Mouse (Mus musculus) lung, postnatal 10 days (tissue): Measurements from ENCODE around the gene Hist1h2af.
A peak's percentile ranks its signal among the peaks of the same experiment; 100 is the strongest.

ENCODE experiments used
- DNase-seq: peaks from one replicate; pipeline ENCODE4 v3.0.0; 2021

The Hist1h2af gene

DNA sequence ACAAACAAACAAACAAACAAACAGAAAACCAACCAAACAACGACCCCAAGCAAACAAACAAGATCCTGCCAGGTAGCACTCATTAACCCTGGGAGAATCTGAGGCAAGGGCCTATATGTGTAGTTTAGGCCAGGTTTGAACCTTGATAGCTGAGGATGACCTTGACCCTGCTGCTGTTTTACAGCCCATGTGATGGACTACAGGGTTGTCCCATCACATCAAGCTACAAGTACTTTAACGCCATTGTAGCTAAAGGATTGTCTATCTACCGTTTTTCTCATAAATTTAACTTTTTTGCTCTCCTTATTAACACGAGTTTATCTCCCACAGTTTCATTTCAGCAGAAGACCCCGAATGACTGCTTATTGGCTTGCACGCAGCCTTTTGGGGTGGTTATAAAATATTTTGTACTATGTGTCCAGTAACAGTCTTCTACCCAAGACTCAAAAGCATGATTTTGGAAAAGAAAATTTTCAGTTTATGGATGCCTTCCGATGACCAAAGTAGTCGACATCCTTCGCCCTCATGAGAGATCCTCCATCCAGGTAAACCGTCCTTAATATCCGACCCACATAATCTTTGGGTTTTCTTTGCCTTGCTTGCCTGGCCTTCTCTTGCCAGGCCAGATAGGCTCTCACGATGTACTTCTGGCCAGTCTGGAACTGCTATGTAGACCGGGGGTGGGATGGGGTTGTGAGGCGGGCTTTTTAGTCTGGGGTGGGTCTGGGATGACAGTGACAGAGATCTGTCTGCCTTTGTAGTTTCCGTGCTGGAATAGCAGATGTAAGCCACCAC is 17.7 kb upstream of the Hist1h2af start:
- DNase-seq: no peak

DNA sequence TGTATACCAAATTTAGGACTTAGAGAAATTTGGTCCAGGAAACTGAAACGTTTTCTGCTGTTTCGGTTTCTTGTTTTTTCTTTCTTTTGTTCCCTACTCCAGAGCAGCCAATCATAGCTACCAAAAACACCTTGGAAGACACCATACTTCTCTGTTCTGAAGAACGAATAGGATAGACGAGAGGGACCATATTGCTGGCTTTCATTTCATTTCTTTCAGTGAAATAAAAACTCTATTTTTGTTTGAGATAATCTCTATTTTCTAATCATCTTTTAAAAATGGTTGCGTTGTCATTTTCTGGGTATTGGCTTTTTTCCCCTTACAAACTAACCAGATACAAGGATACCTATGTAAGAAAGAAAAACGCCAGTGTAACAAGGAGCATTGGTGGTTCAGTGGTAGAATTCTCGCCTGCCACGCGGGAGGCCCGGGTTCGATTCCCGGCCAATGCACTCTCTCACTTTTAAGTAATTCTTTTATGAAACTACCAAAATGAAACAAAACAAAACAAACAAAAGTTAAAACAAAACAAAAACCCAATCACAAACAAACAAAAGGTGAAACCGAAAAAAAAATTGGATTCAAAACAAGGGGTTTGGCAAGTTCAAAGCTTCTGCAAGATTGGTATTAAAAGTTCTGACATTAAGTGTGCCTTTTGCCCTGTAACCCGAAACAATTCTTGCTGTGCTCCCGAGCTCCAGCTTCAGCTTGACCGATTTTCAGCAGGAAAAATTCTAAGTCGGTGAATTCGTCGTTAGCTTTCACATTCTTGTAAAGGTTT is 16.7 kb upstream of the Hist1h2af start:
- DNase-seq: peak; percentile 78

DNA sequence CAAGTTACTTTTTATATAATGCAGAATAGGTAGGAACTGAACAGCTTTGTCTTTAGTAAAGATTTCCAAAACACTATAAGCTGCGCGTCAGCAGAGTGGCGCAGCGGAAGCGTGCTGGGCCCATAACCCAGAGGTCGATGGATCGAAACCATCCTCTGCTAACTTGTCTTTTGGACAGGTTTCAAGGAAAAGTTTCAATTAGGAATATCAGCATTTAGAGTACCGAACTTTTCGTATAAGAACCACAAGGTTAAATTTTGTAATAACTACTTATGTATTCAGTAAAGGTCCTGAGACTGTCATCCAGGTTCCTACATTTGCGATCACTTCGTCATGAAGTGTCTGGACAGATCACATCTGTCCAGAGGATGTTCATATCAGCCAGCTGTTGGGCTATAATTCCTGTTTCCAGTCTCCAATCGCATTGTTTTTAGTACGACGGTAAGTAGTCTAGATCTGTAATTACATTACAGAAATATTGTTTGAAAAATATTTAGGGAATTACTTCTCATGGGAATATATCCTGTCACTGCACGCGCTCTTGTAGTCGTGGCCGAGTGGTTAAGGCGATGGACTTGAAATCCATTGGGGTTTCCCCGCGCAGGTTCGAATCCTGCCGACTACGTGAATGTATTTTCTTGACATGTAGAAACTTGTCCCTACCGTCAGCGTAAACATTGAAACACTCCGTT is 16.0 kb upstream of the Hist1h2af start:
- DNase-seq: peak; percentile 91

DNA sequence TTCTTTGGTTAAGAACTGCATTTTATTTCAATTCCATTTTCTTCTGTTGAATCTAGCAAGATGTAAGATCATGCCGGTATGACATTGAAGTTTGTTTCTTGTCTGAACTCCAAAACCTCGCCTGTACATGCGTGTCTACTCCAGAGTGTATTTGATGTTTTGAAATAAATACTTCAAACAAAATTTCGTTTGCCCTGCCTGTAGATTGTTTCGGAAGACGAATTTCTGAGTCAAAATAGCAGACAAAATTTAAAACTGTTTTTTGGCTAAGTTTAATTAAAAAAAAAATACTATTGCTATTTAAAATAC is 15.5 kb upstream of the Hist1h2af start:
- DNase-seq: no peak

DNA sequence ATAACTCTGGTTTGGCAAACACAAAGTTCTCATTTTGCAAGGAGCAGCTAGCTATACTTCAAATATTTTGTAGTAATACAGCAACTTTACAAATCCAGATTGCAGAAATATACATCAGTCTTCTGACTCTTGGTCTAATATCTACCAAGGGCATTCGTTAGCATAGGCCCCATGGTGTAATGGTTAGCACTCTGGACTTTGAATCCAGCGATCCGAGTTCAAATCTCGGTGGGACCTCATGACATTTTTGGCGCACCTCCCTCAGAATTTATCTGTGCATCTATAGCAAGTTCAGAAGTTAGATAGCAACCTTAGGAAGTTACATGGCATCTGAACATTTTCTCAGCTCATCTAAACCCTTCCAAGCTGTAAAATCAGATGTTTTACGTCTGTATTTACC is 14.8 kb upstream of the Hist1h2af start:
- DNase-seq: peak; percentile 85

DNA sequence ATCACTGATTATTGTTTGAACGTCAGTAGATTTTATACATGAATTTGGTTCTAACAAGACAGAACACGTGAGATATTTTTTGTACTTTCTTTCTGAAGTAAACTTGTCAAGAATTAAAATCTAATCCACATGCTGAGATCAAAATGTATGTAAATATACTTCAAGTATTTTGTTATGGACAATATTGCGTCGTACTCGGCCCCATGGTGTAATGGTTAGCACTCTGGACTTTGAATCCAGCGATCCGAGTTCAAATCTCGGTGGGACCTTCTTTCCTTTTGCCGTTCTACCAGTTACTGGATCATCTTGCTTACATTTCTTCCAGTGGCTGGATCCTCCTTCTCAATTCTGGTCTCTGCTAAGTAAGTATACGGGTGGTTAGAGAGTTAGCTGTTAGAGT is 14.3 kb upstream of the Hist1h2af start:
- peak; percentile 88 for DNase-seq

DNA sequence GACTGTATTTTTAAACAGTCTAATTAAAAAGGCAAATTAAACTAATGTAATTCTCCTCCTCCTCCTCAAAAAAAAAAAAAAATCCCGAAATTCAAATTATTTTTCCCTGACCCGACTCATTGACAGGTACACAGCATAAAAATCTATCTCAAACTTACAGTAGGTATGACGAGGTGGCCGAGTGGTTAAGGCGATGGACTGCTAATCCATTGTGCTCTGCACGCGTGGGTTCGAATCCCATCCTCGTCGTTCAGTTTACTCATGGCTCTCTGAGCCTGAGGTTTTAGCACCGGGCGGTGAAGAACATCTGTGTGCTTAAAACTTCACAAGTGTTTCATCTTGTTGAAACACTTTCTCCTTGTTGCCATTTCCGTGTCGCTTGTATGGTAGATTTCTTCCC is 12.0 kb upstream of the Hist1h2af start:
- DNase-seq: peak; percentile 84

DNA sequence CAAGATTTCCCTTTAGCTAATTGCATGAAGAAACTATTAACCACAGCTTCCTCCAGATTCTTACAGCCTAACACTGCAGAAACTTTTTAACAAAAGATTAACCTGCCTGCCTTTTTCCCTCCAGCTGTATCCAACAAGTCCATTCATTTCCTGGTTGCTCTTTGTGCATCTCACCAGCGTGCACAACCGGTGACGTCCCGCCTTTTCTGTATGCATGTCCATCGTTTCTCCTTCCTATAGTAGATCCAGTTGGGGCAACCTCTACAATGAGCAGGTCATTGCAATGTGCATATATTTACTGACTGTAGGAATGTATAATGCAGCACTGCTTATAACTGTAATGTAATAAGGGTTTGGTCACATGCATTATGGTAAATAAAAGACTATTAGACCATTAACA is 9.7 kb upstream of the Hist1h2af start:
- no peak for DNase-seq

DNA sequence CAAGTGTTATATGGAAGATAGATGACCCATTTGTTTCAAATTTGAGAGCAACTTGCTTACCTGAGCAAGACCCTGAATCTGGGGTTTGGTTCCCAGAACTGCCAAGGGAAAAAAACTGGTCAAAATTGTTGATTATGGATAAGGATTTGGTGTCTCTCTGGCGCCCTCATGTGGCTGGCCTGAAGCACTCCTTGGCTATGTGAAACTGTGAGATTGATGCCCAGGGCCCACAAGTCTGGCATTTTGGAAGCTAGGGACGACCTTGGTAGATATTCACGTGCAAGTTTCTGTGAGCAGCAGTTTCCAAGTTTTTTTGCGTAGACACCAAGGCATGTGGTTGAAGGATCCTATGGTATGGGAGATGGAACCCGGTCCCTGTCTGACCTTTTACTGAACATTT is 9.1 kb upstream of the Hist1h2af start:
- peak; percentile 84 for DNase-seq

DNA sequence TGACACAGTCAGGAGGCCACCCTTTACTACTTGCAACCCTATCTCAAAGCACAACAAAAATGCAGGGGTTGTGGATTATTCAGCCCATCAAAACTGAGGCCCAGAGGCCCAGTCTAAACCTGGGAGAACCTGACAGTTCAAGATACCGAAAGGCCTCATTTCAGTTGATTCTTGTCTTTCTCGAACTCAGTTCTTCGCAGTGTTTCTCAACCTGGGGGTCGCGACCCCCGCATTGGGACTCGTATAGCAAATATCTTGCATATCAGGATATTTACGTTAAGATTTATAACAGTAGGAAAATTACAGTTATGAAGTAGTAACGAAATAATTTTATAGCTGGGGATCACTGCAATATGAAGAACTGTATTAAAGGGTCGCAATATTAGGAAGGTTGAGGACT is 7.8 kb upstream of the Hist1h2af start:
- no peak for DNase-seq

DNA sequence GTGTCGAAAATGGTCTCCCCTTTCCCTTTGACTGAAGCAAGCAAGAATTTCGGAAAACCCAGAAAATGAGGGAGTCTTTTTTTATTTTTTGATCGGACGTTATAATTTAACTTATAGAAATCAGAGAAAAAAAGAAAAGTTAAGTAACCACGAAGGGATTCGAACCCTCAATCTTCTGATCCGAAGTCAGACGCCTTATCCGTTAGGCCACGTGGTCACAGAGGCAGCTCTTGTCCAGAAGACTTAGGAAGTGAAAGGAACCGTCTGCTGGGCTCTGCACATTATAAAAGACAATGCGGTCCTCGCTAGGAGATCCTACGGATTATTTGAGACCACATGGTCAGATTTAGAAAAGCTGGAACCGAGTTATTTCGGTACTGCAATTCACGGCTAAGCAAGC is 7.4 kb upstream of the Hist1h2af start:
- peak; percentile 94 for DNase-seq

DNA sequence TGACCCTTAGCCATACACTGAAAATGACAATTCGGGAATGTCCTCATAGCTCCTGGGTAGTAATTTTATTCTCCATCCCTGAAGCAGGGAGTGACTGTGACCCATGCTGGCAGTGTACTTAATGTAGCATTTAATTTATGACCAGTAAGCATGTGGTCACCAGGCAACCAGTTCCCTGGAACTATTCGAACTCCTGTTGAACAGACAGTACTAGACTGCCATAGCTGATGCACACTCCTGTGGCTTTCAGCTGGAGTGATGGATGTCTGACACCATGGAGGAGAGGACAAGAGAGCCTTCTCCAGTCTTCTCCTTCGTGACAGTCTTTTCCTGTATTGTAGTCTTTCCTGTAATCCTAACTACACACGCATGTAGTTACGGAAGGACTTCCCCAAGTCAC is 4.7 kb upstream of the Hist1h2af start:
- no peak for DNase-seq

DNA sequence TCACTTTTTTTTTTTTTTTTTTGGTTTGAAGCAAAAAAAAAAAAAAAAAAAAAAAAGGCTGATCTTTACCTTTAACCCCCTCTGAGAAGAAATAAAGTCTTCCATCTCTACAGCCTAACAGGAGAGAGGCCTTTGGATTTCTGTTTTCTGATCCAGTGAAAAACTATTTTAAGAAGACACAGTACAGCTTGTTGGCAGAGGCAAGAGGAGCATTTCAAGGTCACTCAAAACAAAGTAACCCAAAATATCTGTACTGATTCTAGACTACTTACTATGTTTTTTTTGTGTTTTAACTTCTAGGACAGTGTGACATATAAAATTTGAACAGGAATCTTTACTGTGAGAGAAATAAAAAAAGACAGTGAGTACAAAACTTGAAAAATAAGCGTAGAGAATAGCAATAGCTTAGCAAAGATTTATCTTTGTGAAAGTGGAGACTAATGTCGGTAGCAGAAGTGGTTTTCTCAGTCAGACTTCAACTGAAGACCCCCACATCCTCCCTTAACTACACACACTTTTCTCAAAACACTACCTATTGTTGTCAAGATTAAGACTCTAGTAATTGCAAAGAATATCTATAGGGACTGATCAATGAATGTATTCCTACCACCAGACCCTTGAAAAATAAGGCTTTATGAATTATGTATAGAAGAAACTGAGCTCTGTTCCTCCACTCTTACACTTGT is 4.1 kb upstream of the Hist1h2af start:
- no peak for DNase-seq

DNA sequence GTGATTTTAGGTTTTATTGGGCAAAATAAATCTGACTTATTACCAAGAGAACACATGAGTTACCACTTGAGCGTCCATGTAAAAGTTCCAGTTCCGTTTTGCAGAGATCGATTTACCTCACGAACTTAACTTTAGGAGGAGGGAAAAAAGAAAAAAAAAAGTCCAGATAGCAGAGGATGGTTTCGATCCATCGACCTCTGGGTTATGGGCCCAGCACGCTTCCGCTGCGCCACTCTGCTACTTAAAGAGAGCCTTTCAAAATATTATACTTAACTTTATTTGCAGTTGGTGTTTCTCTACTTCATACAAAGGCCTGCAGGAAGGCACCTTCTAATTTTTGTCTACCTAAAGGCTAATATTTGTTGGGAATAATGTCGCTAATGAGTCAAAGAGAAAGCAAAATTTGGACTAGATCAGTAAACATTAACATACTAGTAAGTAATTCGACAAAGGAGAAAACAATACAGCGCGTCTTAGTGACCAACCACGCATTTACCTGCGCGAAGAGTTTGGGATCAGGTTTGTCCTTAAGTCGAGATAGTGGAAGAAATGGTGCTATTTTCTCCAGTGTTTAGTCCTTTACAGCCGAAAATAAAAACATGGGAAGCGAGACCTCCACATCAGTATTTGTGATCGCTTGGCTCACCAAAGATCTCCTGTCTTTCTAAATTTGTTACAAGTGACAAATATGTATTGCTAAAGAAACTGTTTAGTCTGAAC is 3.4 kb upstream of the Hist1h2af start:
- peak; percentile 78 for DNase-seq

DNA sequence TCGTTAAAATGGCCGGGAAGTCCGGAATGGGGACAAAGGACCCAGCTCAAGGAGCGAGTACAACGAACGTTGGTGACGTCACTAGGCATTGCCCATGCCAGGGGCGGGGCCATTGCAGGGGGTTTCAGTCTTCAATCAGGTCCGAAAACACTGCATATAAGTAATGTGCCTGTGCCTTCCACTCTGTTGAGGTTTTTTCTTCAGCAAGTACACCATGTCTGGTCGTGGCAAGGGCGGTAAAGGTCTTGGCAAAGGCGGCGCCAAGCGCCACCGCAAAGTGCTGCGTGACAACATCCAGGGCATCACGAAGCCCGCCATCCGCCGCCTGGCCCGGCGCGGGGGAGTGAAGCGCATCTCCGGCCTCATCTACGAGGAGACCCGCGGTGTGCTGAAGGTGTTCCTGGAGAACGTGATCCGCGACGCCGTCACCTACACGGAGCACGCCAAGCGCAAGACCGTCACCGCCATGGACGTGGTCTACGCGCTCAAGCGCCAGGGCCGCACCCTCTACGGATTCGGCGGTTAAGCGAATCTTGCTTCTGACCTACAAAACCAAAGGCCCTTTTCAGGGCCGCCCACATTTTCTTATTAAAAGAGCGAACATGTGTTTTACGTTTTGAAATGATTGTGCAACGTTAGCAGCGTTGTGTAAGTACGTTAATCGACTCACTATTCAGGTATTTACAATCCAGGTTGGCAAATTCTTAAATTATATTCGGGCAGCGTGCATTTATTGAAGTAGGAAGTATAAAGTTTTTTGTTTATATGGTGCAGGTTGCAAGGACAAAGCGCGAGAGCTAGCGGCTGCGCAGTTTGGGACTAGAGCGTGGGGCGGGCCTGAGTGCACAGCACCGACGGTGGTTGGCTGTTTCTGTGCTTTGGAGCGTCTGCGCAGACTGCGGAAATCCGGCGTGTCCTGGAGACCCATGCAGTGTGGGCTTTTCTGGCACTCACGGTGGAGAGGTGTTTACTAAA is 2.5 kb upstream of the Hist1h2af start, which contains the start of gene Hist1h4h:
Gene Hist1h4h, plus strand, starts transcription at position 150 of the 975 bp plus-strand sequence.
- DNase-seq: peak; percentile 99

DNA sequence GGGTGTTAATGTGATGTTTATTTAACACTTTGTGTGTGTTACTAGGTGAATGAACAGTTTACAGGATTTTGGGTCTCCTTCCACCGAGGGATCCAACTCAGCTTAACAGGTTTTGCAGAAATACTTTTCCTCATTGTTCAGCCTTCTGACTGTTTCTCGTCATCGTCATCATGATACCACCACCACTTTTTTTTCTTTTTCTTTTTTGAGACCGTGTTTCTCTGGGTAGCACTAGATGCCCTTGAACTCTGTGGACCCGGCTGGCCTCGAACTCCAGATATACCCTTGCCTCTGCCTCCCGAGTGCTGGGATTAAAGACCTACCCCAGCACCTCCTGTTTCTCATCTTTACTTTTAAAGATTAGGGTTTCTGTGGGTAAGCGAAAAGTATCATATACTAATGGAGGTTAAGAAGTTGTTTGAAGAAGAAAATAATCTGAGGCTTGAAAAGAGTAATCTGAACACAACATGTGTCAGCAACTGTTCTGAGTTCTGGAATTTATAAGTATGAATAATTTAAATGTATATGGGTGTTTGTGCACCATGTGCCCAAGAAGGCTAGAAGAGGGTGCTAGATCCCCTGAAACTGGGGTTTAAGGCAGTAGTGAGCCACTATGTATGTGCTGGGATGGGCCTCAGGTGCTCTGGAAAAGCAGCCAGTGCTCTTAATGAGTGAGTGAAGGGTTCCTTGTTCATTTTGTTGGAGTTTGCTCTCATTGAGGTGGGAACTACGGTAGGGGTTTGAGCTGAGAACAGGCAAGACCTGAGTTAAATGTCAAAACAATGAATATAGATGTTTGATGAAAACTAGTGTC is 1.2 kb upstream of the Hist1h2af start:
- DNase-seq: no peak

DNA sequence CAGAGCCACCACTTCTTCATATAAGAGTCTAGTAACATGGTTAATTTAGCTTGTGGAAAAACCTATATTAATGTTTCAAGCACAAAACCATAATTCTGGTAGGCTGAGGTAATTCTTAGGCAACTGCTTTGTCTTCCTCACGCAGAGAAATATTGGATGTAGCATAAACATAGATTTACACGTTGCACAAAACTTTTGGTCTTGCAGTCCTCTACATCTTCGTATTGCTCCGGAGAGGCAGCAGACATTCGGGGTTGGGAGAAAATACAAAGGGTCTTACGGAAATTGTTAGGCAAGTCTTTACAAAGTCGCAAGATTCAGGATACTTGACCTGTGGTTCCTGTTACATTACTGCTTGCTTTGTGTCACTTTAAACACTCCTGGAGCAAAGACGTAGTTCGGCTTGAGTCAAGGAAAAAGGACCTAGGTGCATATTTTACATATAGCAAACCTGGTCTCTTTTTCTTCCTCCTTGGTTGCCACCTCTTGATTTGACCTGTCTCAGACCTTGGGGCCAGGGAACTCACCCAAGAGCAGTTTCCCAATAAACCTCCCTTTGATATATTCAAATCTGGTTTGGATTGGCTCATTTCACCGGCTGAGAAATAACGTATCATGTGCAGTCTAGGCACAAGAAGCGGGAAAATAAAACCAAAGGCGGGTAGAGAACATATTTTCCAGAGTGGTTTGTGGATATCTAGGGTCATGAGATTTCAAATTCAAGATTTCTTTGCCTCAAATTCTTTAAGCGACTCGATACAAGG is 844 bp downstream of the Hist1h2af start:
- no peak for DNase-seq

DNA sequence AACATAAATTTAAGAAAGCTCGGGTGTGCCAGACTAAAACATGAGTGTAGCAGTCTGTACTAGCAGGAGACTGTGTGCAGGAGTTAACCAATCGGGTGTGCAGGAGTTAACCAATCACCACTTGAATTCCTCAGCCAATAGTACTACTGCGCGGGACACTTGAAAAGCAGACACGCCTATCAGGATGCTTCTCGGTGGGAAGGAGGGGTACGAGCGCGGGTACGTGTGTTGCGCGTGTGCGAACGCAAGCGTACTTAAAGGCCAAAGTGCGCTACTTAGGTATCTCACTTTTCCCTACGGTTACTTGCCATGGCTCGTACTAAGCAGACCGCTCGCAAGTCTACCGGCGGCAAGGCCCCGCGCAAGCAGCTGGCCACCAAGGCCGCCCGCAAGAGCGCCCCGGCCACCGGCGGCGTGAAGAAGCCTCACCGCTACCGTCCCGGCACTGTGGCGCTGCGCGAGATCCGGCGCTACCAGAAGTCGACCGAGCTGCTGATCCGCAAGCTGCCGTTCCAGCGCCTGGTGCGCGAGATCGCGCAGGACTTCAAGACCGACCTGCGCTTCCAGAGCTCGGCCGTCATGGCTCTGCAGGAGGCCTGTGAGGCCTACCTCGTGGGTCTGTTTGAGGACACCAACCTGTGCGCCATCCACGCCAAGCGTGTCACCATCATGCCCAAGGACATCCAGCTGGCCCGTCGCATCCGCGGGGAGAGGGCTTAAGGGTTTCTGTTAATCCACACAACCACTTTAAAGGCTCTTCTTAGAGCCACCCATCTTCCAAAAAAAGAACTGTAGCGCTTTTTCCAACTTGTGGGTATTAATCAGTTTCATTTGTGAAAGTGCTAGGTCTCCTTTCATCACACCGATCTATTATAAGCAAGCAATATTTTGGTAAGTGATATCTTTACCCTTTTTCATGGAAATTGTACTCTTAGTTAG is 1.7 kb downstream of the Hist1h2af start, which contains the start of gene Hist1h3g:
Gene Hist1h3g, plus strand, starts transcription at position 286 of the 939 bp plus-strand sequence.
- peak; percentile 93 for DNase-seq
